Mouse (Mus musculus) gastrocnemius, postnatal 14 days (tissue): Measurements from ENCODE around the gene Ide. TPM values are rescaled to one million over a fixed set of nuclear protein-coding genes. Genes with fewer than 3 reads are reported as not detected.

Source experiments
- DNase-seq: peaks from one replicate; pipeline ENCODE4 v3.0.0; 2021; ENCODE audit warnings: mixed read lengths
- intact Hi-C: fragments of 180-260 bp; cut with DNase I; formaldehyde crosslinking; loops from one replicate; pipeline ENCODE4 v1.15.1; 2025; ENCODE audit warnings: low total_unique reads
- total RNA-seq, 2 experiments: library from RNA; stranded (reverse); gene quantifications; 2 replicates each; pipeline ENCODE4 v1.2.3; 2021

Ide gene
- total RNA-seq, 2 experiments from 2014 or later, result 92.4 to 130 TPM

DNA sequence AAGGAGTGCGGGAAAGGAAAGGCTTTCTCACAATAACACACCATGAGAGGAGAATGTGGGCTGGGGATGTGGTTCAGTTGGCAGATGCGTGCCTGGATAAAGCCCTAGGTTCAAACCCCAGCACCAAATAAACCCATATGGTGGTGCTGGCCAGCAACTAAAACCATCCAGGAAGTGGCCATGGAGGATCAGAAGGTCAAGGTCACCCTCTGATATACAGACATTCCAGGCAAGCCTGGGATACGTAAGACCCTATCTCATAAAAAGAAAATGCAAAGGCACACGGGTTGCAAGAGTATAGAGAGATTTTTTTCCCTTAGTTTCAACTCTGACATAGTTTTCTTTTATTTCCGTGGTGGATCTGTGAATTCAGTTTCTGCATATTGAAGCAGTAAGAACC is 3.3 kb upstream of the Ide start:
- DNase-seq, result no peak
- intact Hi-C loops, result no loop called here

DNA sequence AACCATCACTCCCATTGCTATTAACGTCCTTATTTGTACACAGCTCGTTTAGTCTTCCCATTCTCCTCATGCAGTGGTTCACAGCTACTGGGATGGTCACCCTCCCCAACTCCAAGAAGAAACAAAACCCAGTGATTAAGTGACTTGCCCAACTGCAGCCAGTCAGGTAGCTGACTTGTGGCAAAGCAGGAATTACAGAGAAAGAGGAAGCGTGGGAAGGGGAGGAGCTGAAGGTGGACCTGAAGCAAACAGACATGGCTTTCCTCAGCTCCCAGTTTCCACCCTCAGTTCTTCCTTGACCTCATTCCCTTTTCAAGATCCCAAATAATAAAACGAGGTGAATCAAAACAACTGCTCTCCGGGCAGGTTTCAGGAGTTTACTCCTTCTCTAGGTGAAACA is 2.8 kb upstream of the Ide start:
- DNase-seq, result no peak
- intact Hi-C loops, result no loop called here

- no peak for DNase-seq
- intact Hi-C loops, result no loop called here
Measured at GRCm38 (mm10) chr19:37335392-37335791, 2.3 kb downstream of the Ide start.

- no peak for DNase-seq
- intact Hi-C loops, result no loop called here
Measured at GRCm38 (mm10) chr19:37333357-37333756, 4.3 kb downstream of the Ide start.

DNA sequence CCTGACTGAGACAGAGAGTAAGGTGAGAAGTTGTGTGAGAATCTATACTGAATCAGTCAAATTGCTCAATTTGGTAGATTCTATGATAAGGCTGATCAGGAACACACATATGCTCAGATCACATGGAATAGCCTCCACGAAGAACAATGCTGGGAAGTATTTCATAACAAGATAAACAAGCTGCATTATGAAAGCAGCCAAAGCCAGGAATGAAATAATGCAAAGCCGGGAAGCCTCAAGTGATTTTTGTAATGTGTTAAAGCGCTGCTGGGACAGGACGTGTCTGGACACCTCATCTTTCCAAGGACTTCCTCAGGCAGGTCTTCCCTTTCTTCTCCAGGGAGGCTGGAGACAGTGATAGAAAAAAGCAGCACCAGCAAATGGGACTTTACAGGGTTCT is 4.9 kb downstream of the Ide start:
- DNase-seq, result no peak

DNA sequence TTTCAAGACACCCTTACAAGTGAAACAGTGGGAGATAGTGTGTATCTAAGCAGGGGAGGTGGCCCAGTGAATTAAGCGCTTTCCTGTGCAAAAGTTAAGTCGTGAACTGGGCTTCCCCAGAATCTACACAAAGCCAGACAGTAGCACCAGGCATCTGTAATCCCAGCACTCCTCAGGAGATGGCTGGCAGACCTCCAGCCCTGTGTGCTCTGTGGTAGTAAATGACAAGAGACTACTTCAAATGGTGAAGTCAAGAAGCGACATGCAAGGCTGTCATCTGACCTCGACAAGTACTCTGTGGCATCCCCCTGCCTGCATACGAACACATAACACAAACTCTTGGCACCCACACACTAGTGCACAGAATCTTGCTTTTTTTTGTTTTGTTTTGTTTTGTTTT is 10.4 kb downstream of the Ide start:
- intact Hi-C loops, result no loop called here
- DNase-seq, result no peak

More for the DNA sequence above, 4.9 kb downstream of the Ide start:
- intact Hi-C loops, result no loop called here

- no peak for DNase-seq
- intact Hi-C loops, result no loop called here
Measured at GRCm38 (mm10) chr19:37323566-37323965, 14.1 kb downstream of the Ide start.

DNA sequence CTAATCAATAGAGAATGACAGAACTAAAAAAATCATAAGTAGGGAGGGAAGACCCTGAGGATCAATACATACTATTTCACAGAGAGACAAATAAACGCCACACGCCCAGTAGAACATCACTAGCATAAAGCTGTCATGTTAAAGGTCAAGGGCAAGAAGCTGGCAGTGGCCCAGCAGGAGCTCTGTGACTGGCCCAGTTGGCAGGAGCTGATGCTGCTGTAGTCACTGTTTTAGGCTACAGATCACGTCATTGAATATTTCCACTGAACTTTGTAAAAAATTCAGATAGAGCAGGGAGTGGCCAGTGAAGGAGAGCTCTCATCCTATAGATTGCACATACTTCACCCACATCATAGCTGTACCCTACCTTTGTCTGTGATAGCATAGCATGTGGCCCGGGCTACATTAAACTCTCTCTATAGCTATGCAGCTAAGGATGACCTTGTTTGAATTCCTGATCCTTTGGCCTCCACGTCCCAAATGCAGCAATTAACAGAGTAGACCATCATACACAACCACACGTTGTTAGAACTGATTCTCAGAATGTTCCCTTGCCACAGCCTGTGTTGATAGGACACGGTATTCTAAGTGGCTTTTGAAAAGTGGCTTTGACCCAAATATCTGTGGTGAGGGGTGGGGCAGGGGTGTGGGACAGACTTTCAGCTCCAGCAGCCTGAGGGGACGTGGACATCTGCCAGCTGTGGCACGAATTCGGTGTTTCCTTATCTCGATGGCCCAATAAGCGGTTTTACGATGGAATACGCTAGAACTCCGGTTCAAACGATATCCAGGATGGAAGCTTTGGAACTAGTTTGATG is 16.6 kb downstream of the Ide start:
- DNase-seq, result peak; percentile 21
- intact Hi-C loops, result no loop called here

GRCm38 (mm10) chr19:37317359-37317758 is 20.3 kb downstream of the Ide start:
- intact Hi-C loops, result no loop called here

DNA sequence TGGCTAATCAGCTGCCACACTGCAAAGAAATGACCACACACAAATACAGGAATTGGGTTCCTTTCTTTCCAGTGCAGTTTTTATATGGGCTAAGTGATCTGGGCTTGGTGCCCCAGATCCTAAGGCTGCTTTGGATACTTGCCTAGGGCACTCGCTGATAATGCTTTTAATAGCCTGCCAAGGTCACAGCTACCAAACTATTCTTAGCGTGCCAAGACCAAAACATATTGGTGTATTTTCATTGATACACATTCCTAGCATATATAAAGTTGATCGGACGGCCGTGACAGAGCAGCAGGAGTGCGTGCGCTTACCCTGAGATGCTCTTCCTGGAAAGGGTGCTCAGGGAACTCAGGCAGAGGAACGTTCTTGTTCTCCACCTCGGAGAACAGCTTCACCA is 22.6 kb downstream of the Ide start:
- intact Hi-C loops, result no loop called here
- no peak for DNase-seq

More at GRCm38 (mm10) chr19:37317359-37317758, 20.3 kb downstream of the Ide start:
- no peak for DNase-seq

- DNase-seq, result no peak
- intact Hi-C loops, result no loop called here
Measured at GRCm38 (mm10) chr19:37311426-37311825, 26.2 kb downstream of the Ide start.

- no peak for DNase-seq
- intact Hi-C loops, result no loop called here
Measured at GRCm38 (mm10) chr19:37310133-37310532, 27.5 kb downstream of the Ide start.

- intact Hi-C loops, result no loop called here
- no peak for DNase-seq
Measured at GRCm38 (mm10) chr19:37308941-37309340, 28.7 kb downstream of the Ide start.

- no peak for DNase-seq
- intact Hi-C loops, result no loop called here
Measured at GRCm38 (mm10) chr19:37307826-37308545, 29.7 kb downstream of the Ide start.

GRCm38 (mm10) chr19:37306176-37306575 is 31.5 kb downstream of the Ide start:
- no peak for DNase-seq
- intact Hi-C loops, result no loop called here

DNA sequence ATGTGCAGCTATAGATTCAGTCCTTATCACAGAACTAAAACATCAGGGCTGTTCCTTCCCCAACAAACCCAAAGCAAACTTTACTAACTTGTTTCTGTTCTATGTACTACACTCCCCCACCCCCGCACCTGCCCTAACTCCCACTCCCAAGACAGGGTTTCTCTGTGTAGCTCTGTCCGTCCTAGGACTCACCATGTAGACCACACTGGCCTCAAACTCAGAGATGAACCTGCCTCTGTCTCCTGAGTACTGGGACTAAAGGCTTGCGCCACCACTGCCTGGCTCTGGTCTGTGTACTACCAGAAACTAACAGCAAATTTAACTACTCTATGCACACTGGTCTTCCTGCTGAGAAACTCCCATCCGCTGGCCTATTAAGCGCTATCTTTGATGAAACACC is 32.8 kb downstream of the Ide start:
- DNase-seq, result no peak
- intact Hi-C loops, result no loop called here

- no peak for DNase-seq
- intact Hi-C loops, result no loop called here
Measured at GRCm38 (mm10) chr19:37304006-37304405, 33.6 kb downstream of the Ide start.

DNA sequence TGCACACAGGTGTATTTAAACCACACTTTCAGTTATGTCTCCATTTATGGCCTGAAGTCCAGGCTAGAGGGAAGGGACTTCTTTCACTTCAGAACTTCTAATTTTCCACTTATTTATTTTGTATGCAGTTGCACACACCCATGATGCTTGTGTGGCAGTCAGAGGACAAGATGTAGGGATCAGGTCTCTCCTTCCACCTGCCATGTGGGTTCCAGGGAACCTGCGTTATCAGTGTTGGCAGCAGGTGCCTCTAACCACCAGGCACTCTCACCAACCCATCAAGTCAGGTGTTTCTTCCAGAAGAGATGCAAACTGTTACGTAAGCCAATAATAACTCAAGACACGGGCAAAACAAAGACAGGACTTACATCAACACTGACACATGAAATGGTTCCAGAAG is 35.9 kb downstream of the Ide start:
- intact Hi-C loops, result no loop called here
- DNase-seq, result no peak

- no peak for DNase-seq
- intact Hi-C loops, result no loop called here
Measured at GRCm38 (mm10) chr19:37291676-37292075, 46.0 kb downstream of the Ide start.

GRCm38 (mm10) chr19:37290906-37291305 is 46.7 kb downstream of the Ide start:
- intact Hi-C loops, result no loop called here
- DNase-seq, result no peak

- no peak for DNase-seq
- intact Hi-C loops, result no loop called here
Measured at GRCm38 (mm10) chr19:37284775-37285174, 52.9 kb downstream of the Ide start.
